Mouse (Mus musculus): ENCODE data around the gene Zzz3. TPM values are rescaled to one million over a fixed set of nuclear protein-coding genes. Genes with fewer than 3 reads are reported as not detected.

Zzz3 gene
- polyA plus RNA-seq, 1 experiment from 2014 or later: 36.0 TPM

DNA sequence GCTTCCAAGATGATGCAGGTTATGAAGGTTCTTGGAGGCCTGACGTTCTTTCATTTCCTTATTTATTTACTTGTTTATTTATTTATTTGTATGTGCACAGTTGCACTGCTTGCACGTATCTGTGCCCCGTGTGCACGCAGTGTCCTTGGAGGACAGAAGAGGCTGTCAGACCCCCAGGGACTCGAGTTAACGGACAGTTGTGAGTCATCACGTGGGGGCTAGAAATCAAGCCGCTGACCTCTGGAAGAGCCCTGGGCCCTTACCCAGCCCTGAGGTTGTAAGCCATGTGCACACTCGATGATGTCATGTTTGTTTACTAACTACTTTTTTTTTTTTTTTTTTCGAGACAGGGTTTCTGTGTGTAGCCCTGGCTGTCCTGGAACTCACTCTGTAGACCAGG is 75.1 kb downstream of the Zzz3 start:
- no peak for ATAC-seq (ENCODE audit: low FRiP score)
- H3K4me1 ChIP-seq (replicated peaks): no peaks in the 10 kb centered on the region
- H3K27ac ChIP-seq: no peak overlapping the region
- no peaks in the 10 kb centered on the region for H3K36me3 ChIP-seq
- H3K9me3 ChIP-seq: no peaks in the 10 kb centered on the region
- no peak overlapping the region for H3K9ac ChIP-seq
- no peak overlapping the region for H3K4me2 ChIP-seq
- no peaks in the 10 kb centered on the region for H3K27me3 ChIP-seq
- H3K4me3 ChIP-seq: no peak overlapping the region
- 89% methylated on average over 10 of the region's 10 CpGs for WGBS

DNA sequence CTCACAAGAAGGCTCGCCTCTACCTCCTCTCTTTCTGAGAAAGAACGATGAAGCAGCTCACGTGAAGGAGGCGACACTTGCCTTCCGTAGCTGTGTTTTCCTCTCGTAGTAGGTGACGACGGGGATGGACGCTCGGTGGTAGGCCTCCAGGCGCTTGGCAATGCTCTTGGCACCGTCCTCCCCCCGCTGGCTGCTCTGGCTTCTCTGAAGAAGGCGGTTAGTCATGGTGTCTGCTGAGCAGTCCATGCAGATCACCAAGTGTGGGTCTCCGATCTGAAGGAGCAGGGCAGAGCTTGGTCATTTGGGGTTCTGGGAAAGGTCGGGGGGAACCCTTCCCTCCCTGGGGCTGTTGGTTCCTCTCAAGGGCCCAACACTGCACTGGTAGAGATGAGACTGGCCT is 77.4 kb downstream of the Zzz3 start:
- H3K4me3 ChIP-seq: no peak overlapping the region
- no peak for ATAC-seq (ENCODE audit: low FRiP score)
- no peaks in the 10 kb centered on the region for H3K27me3 ChIP-seq
- no peak overlapping the region for H3K9ac ChIP-seq
- 84% methylated on average over 16 of the region's 16 CpGs for WGBS
- H3K4me1 ChIP-seq (replicated peaks): peaks cover 3% of the 10 kb centered on the region
- no peak overlapping the region for H3K4me2 ChIP-seq
- no peak overlapping the region for H3K27ac ChIP-seq
- H3K36me3 ChIP-seq: no peaks in the 10 kb centered on the region
- no peaks in the 10 kb centered on the region for H3K9me3 ChIP-seq

DNA sequence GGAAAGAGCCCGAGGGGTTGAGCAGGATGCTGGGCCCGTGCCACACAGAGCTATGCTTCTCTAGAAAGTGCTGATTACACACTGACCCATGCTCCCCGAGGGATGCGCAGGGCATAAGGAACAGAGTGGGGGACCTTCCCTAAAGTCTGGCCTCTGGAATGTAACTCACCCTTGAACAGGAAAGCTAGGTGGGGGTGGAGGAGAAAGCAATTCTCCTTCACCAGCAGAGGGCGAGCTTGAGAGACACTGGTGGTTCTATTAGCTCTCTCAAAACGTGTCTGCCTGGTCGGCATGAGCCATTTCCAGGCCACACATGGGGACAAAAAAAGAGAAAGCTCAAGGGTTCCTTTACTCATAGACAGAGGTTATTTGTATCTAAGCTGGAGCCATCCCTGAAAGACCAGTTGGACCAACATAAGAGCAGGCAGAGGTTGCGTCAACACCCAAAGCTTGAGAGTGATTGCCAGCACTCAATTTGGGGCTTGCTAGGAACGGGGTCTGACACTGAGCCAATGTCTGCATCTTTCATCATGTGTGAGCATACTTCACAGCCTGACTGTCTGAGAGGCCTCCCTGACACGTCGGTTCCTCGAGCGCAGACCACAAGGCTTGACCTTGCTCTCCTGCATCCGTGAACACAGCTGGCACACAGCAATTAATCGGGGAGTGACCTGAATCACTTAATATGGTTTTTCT is 79.5 kb downstream of the Zzz3 start:
- Histone ChIP-seq H3K9ac (no peak overlapping the region), H3K4me3 (no peak overlapping the region), H3K4me1 (replicated peaks) (peaks cover 16% of the 10 kb centered on the region), H3K9me3 (no peaks in the 10 kb centered on the region), H3K4me2 (no peak overlapping the region), H3K27ac (no peak overlapping the region), H3K27me3 (no peaks in the 10 kb centered on the region), H3K36me3 (no peaks in the 10 kb centered on the region)
- WGBS: 58% methylated on average over 15 of the region's 15 CpGs
- ATAC-seq (ENCODE audit: low FRiP score): no peak

DNA sequence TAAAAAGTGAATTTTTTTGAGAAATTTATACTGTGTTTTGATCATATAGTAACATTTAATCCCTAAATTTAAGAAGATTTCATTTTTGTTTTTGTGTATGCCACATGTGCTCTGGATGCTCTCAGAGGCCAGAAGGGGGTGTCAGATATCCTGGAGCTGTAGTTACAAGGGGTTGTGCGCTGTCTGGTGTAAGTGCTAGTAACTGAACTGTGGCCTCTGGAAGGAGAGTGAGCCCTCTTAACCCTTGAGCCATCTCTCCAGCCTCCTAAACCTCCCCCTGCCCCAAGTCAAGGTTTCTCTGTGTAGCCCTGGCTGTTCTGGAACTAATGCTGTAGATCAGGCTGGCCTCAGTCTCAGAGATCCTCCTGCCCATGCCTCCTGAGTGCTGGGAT is 80.0 kb downstream of the Zzz3 start:
- H3K27ac ChIP-seq: no peak overlapping the region
- H3K4me3 ChIP-seq: no peak overlapping the region
- WGBS: 89% methylated on average over 1 of the region's 1 CpGs
- no peaks in the 10 kb centered on the region for H3K27me3 ChIP-seq
- H3K4me2 ChIP-seq: no peak overlapping the region
- no peaks in the 10 kb centered on the region for H3K36me3 ChIP-seq
- no peaks in the 10 kb centered on the region for H3K9me3 ChIP-seq
- no peak for ATAC-seq (ENCODE audit: low FRiP score)
- H3K4me1 ChIP-seq (replicated peaks): peaks cover 16% of the 10 kb centered on the region
- H3K9ac ChIP-seq: no peak overlapping the region

DNA sequence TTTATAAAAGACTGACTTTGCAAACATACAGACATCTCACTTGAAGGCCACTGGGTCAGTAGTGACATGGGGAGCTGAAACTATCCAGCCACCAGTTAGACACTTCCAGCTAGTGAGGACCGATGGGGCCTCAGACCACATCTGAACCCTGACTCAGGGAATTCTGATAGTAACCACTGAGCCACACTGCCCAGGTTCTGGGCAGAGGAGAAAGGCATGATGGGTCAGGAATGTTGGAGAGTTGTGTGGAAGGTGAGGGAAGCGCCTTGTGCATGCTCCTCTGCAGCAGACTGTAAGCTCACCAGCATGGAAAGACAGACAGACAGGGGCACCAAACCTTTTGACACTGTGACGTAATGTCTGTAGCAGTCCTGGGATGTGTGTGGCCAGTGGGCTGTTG is 80.6 kb downstream of the Zzz3 start:
- Histone ChIP-seq H3K9me3 (no peaks in the 10 kb centered on the region), H3K4me3 (no peak overlapping the region), H3K27me3 (no peaks in the 10 kb centered on the region), H3K4me1 (replicated peaks) (peaks cover 16% of the 10 kb centered on the region), H3K36me3 (no peaks in the 10 kb centered on the region), H3K27ac (no peak overlapping the region), H3K4me2 (no peak overlapping the region), H3K9ac (no peak overlapping the region)
- 95% methylated on average over 3 of the region's 3 CpGs for WGBS
- no peak for ATAC-seq (ENCODE audit: low FRiP score)

DNA sequence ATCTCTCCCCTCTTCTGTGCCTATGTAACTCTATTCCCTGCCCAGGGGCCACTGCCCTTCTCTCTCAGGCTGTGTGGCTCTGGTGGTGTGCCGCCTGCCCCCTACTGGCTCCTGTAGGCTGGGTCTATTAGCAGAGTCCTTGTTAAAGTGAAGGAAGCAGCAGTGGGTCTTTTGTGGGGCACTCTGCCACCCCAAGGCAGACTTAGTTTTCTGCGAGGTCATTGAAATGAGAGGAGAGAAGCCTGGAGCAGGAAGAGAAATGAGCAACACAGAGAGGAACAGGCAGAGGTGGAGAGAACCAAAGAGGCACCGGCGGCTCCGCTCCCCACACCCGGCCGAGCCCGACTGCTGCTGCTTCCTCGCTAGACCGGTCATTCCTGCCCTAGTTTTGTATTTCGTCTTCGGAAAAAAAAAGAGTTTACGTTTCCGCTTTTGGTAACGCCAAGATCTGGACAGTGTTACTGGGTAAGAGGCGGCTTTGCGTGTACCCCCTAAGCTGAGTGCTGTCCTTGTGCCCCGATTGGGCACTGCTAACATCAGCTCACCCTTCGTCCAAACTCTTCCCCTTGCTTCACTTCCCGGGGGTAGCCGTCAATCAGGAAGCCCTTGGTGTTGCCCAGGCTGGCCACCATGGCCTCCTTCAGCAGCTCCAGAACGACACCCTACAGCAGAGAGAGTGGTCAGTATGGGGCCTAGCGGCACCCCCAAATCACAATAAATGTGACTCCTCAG is 82.7 kb downstream of the Zzz3 start:
- whole genome bisulfite sequencing: 2% methylated on average over 23 of the region's 23 CpGs
- Histone ChIP-seq H3K4me3 (peak overlapping the region; percentile 35), H3K36me3 (no peaks in the 10 kb centered on the region), H3K27ac (no peak overlapping the region), H3K4me1 (replicated peaks) (peaks cover 28% of the 10 kb centered on the region), H3K9ac (peak overlapping the region; percentile 56), H3K9me3 (no peaks in the 10 kb centered on the region), H3K27me3 (no peaks in the 10 kb centered on the region), H3K4me2 (peak overlapping the region; percentile 57)
- ATAC-seq (ENCODE audit: low FRiP score): peak; percentile 71

DNA sequence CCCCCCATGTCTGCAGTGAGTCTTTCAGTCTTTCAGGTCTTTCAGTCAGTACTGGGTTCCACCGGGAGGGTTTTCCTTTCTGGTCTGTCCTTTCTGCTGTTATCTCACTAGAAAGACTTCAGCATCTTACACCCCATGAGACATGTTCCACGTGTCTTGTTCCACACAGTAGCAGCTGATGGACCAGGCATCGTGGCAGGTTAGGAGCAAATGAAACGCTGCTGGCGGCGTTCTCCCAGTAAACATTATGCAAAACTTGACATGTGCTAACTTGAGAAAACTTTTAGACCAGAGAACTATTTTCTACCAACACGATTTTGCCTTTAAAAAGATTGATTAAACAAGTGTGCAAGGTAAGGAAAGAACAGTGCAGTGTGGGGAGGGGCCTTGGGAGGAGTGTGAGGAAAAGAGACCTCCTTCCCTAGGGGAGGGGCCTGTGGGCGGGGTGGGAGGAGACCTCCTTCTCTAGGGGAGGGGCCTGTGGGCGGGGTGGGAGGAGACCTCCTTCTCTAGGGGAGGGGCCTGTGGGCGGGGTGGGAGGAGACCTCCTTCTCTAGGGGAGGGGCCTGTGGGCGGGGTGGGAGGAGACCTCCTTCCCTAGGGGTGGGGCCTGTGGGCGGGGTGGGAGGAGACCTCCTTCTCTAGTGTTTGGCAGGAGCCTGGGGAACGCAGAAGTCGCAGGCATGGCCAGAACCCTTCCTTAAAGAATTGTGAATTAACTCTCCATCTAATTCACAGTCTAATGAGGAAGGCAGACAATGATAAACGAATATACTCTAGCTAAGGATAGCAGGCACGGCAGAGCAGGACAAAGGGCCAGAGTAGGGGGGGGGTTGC is 83.5 kb downstream of the Zzz3 start:
- no peaks in the 10 kb centered on the region for H3K9me3 ChIP-seq
- peak; percentile 61 for ATAC-seq (ENCODE audit: low FRiP score)
- WGBS: 7% methylated on average over 13 of the region's 16 CpGs
- no peak overlapping the region for H3K27ac ChIP-seq
- peaks cover 31% of the 10 kb centered on the region for H3K4me1 ChIP-seq (replicated peaks)
- peak overlapping the region; percentile 57 for H3K4me2 ChIP-seq
- H3K27me3 ChIP-seq: no peaks in the 10 kb centered on the region
- H3K9ac ChIP-seq: peak overlapping the region; percentile 56
- no peaks in the 10 kb centered on the region for H3K36me3 ChIP-seq
- H3K4me3 ChIP-seq: peak overlapping the region; percentile 35

DNA sequence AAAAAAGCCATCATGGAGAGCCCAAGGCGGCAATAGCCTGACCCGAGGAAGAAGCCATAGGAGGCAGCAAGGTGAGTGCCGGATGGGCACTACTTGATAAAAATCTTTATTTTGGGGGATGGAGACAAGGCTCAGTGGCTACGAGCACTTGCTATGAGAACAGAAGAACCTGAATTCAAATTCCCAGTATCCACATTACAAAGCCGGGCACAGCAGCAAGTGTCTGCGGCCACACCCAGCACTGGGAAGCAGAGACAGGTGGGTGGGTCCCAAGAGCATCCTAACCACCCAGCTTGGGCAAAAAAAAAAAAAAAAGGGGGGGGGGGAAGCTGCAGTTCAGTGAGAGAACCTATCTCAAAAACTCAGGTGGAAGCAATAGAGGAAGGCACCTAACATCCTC is 85.1 kb downstream of the Zzz3 start:
- no peak for ATAC-seq (ENCODE audit: low FRiP score)
- no peaks in the 10 kb centered on the region for H3K9me3 ChIP-seq
- H3K27me3 ChIP-seq: no peaks in the 10 kb centered on the region
- no peak overlapping the region for H3K27ac ChIP-seq
- no peak overlapping the region for H3K4me3 ChIP-seq
- 96% methylated on average over 6 of the region's 6 CpGs for WGBS
- no peaks in the 10 kb centered on the region for H3K36me3 ChIP-seq
- H3K4me1 ChIP-seq (replicated peaks): peaks cover 40% of the 10 kb centered on the region
- no peak overlapping the region for H3K9ac ChIP-seq
- H3K4me2 ChIP-seq: no peak overlapping the region

DNA sequence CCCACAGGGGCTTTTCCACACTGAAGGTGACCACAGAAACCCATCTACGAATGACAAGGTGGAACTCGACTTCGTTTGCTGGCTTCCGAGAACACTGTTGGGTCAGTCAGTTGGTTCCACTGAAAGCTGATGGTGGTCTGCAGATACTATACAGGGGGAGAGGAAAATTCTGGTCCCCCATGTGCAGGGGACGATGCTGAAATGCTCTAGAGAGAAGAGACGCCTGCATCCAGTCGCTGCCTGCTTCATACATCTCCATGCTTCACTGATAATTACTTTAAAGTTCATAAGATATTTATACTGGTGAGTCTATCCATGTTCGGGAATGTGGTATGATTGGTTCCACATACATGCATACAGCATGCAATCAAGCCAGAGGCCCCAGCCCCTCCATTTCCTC is 86.9 kb downstream of the Zzz3 start:
- peaks cover 40% of the 10 kb centered on the region for H3K4me1 ChIP-seq (replicated peaks)
- no peak overlapping the region for H3K4me2 ChIP-seq
- no peak overlapping the region; the same call in 1 of the 2 replicates for H3K27ac ChIP-seq
- H3K4me3 ChIP-seq: no peak overlapping the region
- no peaks in the 10 kb centered on the region for H3K36me3 ChIP-seq
- no peaks in the 10 kb centered on the region for H3K27me3 ChIP-seq
- WGBS: 78% methylated on average over 8 of the region's 8 CpGs
- ATAC-seq (ENCODE audit: low FRiP score): no peak
- no peaks in the 10 kb centered on the region for H3K9me3 ChIP-seq
- H3K9ac ChIP-seq: no peak overlapping the region

DNA sequence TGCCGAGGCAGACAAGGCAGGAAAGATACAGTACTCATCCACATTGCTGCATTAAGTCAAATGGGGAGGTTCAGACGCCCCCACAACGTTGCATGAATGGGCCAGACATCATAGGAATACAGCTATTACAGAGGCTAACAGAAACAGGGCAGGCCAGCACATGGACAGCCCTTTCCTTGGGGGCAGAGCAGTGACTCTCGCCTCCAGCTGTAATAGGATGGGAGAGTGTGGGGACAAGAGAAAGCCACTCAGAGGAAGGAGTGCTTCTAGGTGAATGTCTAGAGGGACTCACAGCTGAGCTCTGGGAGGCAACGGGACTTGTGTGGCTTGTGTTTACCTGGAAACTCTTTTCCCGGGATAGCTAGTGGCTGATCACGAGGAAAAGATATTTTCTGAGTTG is 88.5 kb downstream of the Zzz3 start:
- ATAC-seq (ENCODE audit: low FRiP score): no peak
- Histone ChIP-seq H3K4me2 (no peak overlapping the region), H3K27me3 (no peaks in the 10 kb centered on the region), H3K4me1 (replicated peaks) (peaks cover 26% of the 10 kb centered on the region), H3K27ac (peak overlapping the region; percentile 79), H3K4me3 (no peak overlapping the region), H3K36me3 (no peaks in the 10 kb centered on the region), H3K9me3 (no peaks in the 10 kb centered on the region), H3K9ac (no peak overlapping the region)
- WGBS: 59% methylated on average over 7 of the region's 7 CpGs

DNA sequence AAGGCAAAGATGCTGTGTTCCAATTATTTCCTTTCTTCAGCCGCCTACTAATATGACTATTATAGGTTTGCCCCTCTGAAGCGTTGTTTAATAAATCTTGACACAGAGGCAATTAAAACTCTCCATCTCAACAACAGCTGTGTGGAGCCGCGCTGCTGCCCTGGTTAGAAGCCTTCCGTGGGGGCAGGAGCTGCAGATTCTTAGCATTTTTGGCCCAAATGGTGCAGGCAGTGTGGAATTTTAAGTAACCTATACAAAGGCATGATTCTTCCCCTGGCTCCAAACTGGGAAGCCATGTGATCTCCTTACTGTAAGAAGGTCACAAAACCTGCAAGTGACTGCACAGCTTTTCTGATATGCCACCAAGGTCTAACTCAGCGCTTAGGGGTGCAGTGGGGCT is 88.9 kb downstream of the Zzz3 start:
- Histone ChIP-seq H3K9ac (no peak overlapping the region), H3K9me3 (no peaks in the 10 kb centered on the region), H3K4me3 (no peak overlapping the region), H3K36me3 (no peaks in the 10 kb centered on the region), H3K27me3 (no peaks in the 10 kb centered on the region), H3K4me2 (no peak overlapping the region), H3K27ac (peak overlapping the region; percentile 79), H3K4me1 (replicated peaks) (peaks cover 25% of the 10 kb centered on the region)
- WGBS: 53% methylated on average over 6 of the region's 6 CpGs
- 0 out of 2 replicates have a peak, but pooled peaks have one; percentile 60 for ATAC-seq (ENCODE audit: low FRiP score)

DNA sequence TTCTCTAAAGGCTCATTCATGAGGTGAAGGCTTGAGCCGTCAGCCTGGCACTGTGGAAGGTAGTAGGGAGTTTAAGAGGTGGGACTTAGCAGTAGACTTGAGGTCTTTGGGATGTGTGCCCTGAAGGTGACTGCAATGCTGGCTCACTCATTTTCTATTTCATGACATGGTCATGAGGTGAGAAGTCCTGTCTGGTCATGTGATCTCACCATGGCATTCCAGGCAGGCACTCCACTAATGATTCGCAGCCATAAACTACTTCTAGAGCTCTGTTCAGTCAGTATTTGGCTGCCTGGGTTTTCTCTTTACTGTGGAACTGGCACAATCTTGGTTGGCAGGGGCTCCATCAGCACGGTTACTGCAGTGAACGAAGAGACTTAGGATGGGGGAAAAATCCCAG is 93.7 kb downstream of the Zzz3 start:
- no peak overlapping the region for H3K27ac ChIP-seq
- H3K36me3 ChIP-seq: no peaks in the 10 kb centered on the region
- ATAC-seq (ENCODE audit: low FRiP score): no peak
- 88% methylated on average over 4 of the region's 4 CpGs for WGBS
- H3K4me1 ChIP-seq (replicated peaks): peaks cover 8% of the 10 kb centered on the region
- no peak overlapping the region for H3K4me2 ChIP-seq
- H3K4me3 ChIP-seq: no peak overlapping the region
- no peaks in the 10 kb centered on the region for H3K9me3 ChIP-seq
- H3K27me3 ChIP-seq: no peaks in the 10 kb centered on the region
- H3K9ac ChIP-seq: no peak overlapping the region
